Mouse (Mus musculus): ENCODE measurements around the gene Nkiras1. TPM values are rescaled to one million over a fixed set of nuclear protein-coding genes. Genes with fewer than 3 reads are reported as not detected.
"Not testable (repeated sequence)": the region's sequence is repeated elsewhere in the genome, so short reads cannot be mapped to it uniquely, and the experiment has no call there.

The Nkiras1 gene
- polyA plus RNA-seq (2014; fragmentation: Nextera tagmentation; extraction: Ambion mirVana): 28.7 and 34.3 TPM in 2 replicates

GRCm38 (mm10) chr14:18270529-18271441 is at the start of gene Nkiras1, which contains the start of gene Rpl15:
TSS of gene Nkiras1 (plus strand) at chr14:18271136.
TSS of gene Rpl15 (minus strand) at chr14:18271391.
- peak within 1 kb of the TSS; percentile 67 for H3K4me2 ChIP-seq (ENCODE audit: low read length)
- H3K36me3 ChIP-seq (ENCODE audit: control insufficient read depth, insufficient read depth, low read length): peaks cover 21% of the 10 kb centered on the region
- H3K4me3 ChIP-seq (ENCODE audit: low read depth, low read length): peak within 1 kb of the TSS; percentile 87
- H3K27ac ChIP-seq (ENCODE audit: low read depth, low read length): peak within 1 kb of the TSS; percentile 80
- under 1% methylated on average over 76 of the region's 78 CpGs for WGBS
- no peaks in the 10 kb centered on the region for H3K27me3 ChIP-seq (replicated peaks; ENCODE audit: control insufficient read depth, insufficient read depth, low read length)
- DNase-seq (ENCODE audit: low spot score) (peak; percentile 99), ATAC-seq (peak; percentile 99)
- H3K4me1 ChIP-seq (ENCODE audit: control insufficient read depth, insufficient read depth, low read length): peaks cover 14% of the 10 kb centered on the region; the same call in 1 of the 2 replicates
- no peaks in the 10 kb centered on the region for H3K9me3 ChIP-seq (replicated peaks; ENCODE audit: control insufficient read depth, low read length)
- peak within 1 kb of the TSS; percentile 99 for H3K9ac ChIP-seq (ENCODE audit: low read length)

- Histone ChIP-seq H3K9me3 (replicated peaks; ENCODE audit: control insufficient read depth, low read length) (no peaks in the 10 kb centered on the region), H3K27ac (ENCODE audit: low read depth, low read length) (no peak overlapping the region), H3K27me3 (replicated peaks; ENCODE audit: control insufficient read depth, insufficient read depth, low read length) (no peaks in the 10 kb centered on the region), H3K9ac (ENCODE audit: low read length) (no peak overlapping the region), H3K4me3 (ENCODE audit: low read depth, low read length) (no peak overlapping the region), H3K36me3 (ENCODE audit: control insufficient read depth, insufficient read depth, low read length) (no peaks in the 10 kb centered on the region), H3K4me1 (ENCODE audit: control insufficient read depth, insufficient read depth, low read length) (no peaks in the 10 kb centered on the region), H3K4me2 (ENCODE audit: low read length) (no peak overlapping the region)
- no peak for ATAC-seq
- WGBS: 91% methylated on average over 6 of the region's 6 CpGs
- no peak for DNase-seq (ENCODE audit: low spot score)
These were observed 49.0 kb upstream of the Nkiras1 start for GRCm38 (mm10) chr14:18221977-18222376.

GRCm38 (mm10) chr14:18225431-18225830 is 45.5 kb upstream of the Nkiras1 start:
- DNase-seq (ENCODE audit: low spot score); H3K9me3 ChIP-seq (replicated peaks; ENCODE audit: control insufficient read depth, low read length); ATAC-seq; H3K4me1 ChIP-seq (ENCODE audit: control insufficient read depth, insufficient read depth, low read length); H3K27me3 ChIP-seq (replicated peaks; ENCODE audit: control insufficient read depth, insufficient read depth, low read length); H3K36me3 ChIP-seq (ENCODE audit: control insufficient read depth, insufficient read depth, low read length); H3K9ac ChIP-seq (ENCODE audit: low read length); H3K27ac ChIP-seq (ENCODE audit: low read depth, low read length); H3K4me3 ChIP-seq (ENCODE audit: low read depth, low read length); H3K4me2 ChIP-seq (ENCODE audit: low read length): not testable (repeated sequence)
- WGBS: 96% methylated on average over 11 of the region's 11 CpGs

- ATAC-seq (0 out of 2 replicates have a peak, but pooled peaks have one; percentile 34), DNase-seq (ENCODE audit: low spot score) (peak; percentile 39)
- H3K4me1 ChIP-seq (ENCODE audit: control insufficient read depth, insufficient read depth, low read length); H3K4me3 ChIP-seq (ENCODE audit: low read depth, low read length); H3K4me2 ChIP-seq (ENCODE audit: low read length); H3K27ac ChIP-seq (ENCODE audit: low read depth, low read length); H3K9me3 ChIP-seq (replicated peaks; ENCODE audit: control insufficient read depth, low read length); H3K36me3 ChIP-seq (ENCODE audit: control insufficient read depth, insufficient read depth, low read length); H3K27me3 ChIP-seq (replicated peaks; ENCODE audit: control insufficient read depth, insufficient read depth, low read length); H3K9ac ChIP-seq (ENCODE audit: low read length): not testable (repeated sequence)
- 40% methylated on average over 11 of the region's 11 CpGs for WGBS
These were observed 44.8 kb upstream of the Nkiras1 start for GRCm38 (mm10) chr14:18226181-18226580.

- not testable (repeated sequence) for H3K9ac ChIP-seq (ENCODE audit: low read length); DNase-seq (ENCODE audit: low spot score); H3K27me3 ChIP-seq (replicated peaks; ENCODE audit: control insufficient read depth, insufficient read depth, low read length); H3K4me2 ChIP-seq (ENCODE audit: low read length); H3K36me3 ChIP-seq (ENCODE audit: control insufficient read depth, insufficient read depth, low read length); H3K9me3 ChIP-seq (replicated peaks; ENCODE audit: control insufficient read depth, low read length); H3K4me1 ChIP-seq (ENCODE audit: control insufficient read depth, insufficient read depth, low read length); H3K4me3 ChIP-seq (ENCODE audit: low read depth, low read length); ATAC-seq; H3K27ac ChIP-seq (ENCODE audit: low read depth, low read length)
- 94% methylated on average over 10 of the region's 10 CpGs for WGBS
These were observed 41.2 kb upstream of the Nkiras1 start for GRCm38 (mm10) chr14:18229751-18230150.

- not testable (repeated sequence) for H3K9ac ChIP-seq (ENCODE audit: low read length); H3K36me3 ChIP-seq (ENCODE audit: control insufficient read depth, insufficient read depth, low read length); H3K4me2 ChIP-seq (ENCODE audit: low read length); H3K27ac ChIP-seq (ENCODE audit: low read depth, low read length); H3K4me1 ChIP-seq (ENCODE audit: control insufficient read depth, insufficient read depth, low read length); H3K4me3 ChIP-seq (ENCODE audit: low read depth, low read length); H3K27me3 ChIP-seq (replicated peaks; ENCODE audit: control insufficient read depth, insufficient read depth, low read length); DNase-seq (ENCODE audit: low spot score); ATAC-seq; H3K9me3 ChIP-seq (replicated peaks; ENCODE audit: control insufficient read depth, low read length)
- 94% methylated on average over 8 of the region's 8 CpGs for WGBS
These were observed 39.1 kb upstream of the Nkiras1 start for GRCm38 (mm10) chr14:18231866-18232265.

GRCm38 (mm10) chr14:18233076-18233475 is 37.9 kb upstream of the Nkiras1 start:
- Histone ChIP-seq H3K4me2 (ENCODE audit: low read length) (no peak overlapping the region), H3K27ac (ENCODE audit: low read depth, low read length) (no peak overlapping the region), H3K9ac (ENCODE audit: low read length) (no peak overlapping the region), H3K9me3 (replicated peaks; ENCODE audit: control insufficient read depth, low read length) (no peaks in the 10 kb centered on the region), H3K4me1 (ENCODE audit: control insufficient read depth, insufficient read depth, low read length) (no peaks in the 10 kb centered on the region), H3K36me3 (ENCODE audit: control insufficient read depth, insufficient read depth, low read length) (no peaks in the 10 kb centered on the region), H3K27me3 (replicated peaks; ENCODE audit: control insufficient read depth, insufficient read depth, low read length) (no peaks in the 10 kb centered on the region), H3K4me3 (ENCODE audit: low read depth, low read length) (no peak overlapping the region)
- DNase-seq (ENCODE audit: low spot score): no peak
- 62% methylated on average over 2 of the region's 2 CpGs for WGBS
- no peak for ATAC-seq

- WGBS: 64% methylated on average over 5 of the region's 5 CpGs
- Histone ChIP-seq H3K4me3 (ENCODE audit: low read depth, low read length) (no peak overlapping the region), H3K27me3 (replicated peaks; ENCODE audit: control insufficient read depth, insufficient read depth, low read length) (no peaks in the 10 kb centered on the region), H3K4me2 (ENCODE audit: low read length) (no peak overlapping the region), H3K4me1 (ENCODE audit: control insufficient read depth, insufficient read depth, low read length) (no peaks in the 10 kb centered on the region), H3K9me3 (replicated peaks; ENCODE audit: control insufficient read depth, low read length) (no peaks in the 10 kb centered on the region), H3K9ac (ENCODE audit: low read length) (no peak overlapping the region), H3K36me3 (ENCODE audit: control insufficient read depth, insufficient read depth, low read length) (no peaks in the 10 kb centered on the region), H3K27ac (ENCODE audit: low read depth, low read length) (no peak overlapping the region)
- no peak for DNase-seq (ENCODE audit: low spot score)
- ATAC-seq: no peak
These were observed 36.7 kb upstream of the Nkiras1 start for GRCm38 (mm10) chr14:18233981-18234960.

All from forebrain, embryonic 14.5 days (tissue).